Mouse (Mus musculus): Measurements from ENCODE around the gene Hist2h3c2. TPM values are rescaled to one million over a fixed set of nuclear protein-coding genes. Genes with fewer than 3 reads are reported as not detected.
"Not testable (repeated sequence)": the region's sequence is repeated elsewhere in the genome, so short reads cannot be mapped to it uniquely, and the experiment has no call there.

The Hist2h3c2 gene
- 8.8 and 10.5 TPM in 2 replicates for polyA plus RNA-seq (2015; fragmentation: Nextera tagmentation; extraction: Ambion mirVana)

DNA sequence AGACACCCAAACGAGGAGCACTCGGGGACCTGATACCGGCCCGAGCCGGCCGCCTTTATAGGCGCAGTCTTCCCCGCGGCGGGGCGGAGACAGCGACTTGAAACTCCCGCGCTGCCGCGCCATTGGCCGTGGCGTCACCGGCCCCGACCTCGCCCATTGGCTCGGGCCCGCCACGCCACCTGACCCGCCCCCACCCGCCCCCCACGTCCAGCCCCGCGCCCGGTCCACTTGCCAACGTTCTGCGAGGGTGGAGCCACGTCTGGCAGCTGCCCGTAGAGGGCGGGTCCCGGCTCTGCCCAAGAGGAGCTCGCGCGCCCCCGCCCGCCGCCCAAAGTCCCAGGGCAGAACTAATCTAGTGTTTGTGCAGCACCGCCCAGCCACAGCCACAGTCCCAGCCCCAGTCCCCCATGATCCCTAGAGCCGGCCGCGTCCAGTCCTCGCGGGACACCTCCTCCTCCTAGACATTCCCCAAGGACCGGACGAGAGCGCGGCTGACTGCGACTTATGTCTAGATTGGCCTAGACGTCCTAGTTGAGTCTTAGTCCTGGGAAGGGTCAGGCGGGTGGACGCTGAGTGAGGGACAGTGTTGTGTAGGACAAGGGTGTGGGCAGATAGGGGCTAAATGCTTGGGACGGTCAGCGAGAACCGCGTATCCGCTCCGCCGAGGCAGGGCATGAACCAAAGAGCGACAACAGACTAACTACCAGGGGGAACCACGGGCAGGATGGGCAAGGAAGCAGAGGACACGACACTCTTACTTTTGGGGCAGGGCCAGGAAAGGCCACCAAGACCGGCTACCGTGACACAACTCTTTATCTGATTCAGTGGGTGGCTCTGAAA, at the start of gene Hist2h3c2:
TSS of gene Hist2h3c2 (minus strand) at position 174 of the 840 bp plus-strand sequence.
- not testable (repeated sequence) for H3K9me3 ChIP-seq, H3K27me3 ChIP-seq, H3K36me3 ChIP-seq
- ATAC-seq (ENCODE audit: low FRiP score, low read depth) = peak; percentile 89
- Histone ChIP-seq H3K9ac (peak within 1 kb of the TSS; percentile 75), H3K4me2 (replicated peaks) (peak within 1 kb of the TSS; percentile 67), H3K4me3 (peak within 1 kb of the TSS; percentile 49), H3K27ac (peak within 1 kb of the TSS; percentile 81), H3K4me1 (peaks cover 30% of the 10 kb centered on the region)
- under 1% methylated on average over 17 of the region's 68 CpGs for WGBS

DNA sequence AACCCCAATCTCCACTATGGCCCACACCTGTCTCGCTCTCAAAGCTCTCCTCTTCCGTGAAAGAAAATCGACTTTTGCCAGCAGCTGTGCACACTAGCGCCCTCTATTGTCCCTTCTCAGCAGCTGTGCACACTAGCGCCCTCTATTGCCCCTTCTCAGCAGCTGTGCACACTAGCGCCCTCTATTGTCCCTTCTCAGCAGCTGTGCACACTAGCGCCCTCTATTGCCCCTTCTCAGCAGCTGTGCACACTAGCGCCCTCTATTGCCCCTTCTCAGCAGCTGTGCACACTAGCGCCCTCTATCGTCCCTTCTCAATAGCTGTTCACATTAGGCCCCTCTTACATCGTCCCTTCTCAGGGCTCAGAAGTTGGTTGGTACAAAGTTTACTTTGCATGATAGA, 48.4 kb upstream of the Hist2h3c2 start:
- H3K9me3 ChIP-seq; H3K4me3 ChIP-seq; H3K4me1 ChIP-seq; H3K9ac ChIP-seq; ATAC-seq (ENCODE audit: low FRiP score, low read depth); H3K4me2 ChIP-seq (replicated peaks); H3K36me3 ChIP-seq; H3K27ac ChIP-seq: not testable (repeated sequence)
- H3K27me3 ChIP-seq = peaks cover 18% of the 10 kb centered on the region
- WGBS = 89% methylated on average over 11 of the region's 11 CpGs

DNA sequence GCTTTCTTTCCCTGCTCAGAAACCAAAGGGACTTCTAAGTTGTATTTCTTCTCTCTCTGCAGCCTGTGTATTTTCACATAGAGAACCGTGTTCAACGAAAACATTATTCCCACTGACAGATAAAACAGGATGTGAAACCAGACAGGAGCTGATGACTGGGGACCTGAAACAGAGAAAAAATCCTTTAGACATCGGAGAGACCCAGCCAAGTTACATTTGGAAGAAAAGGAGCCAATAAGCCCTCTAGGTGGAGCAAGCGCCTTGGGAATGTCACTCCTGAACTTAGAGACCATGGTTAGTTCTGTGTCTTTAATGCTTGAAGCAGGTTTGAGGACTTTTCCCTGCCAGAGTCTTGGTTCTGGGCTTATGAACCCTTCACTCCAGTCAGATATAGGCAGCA, 45.5 kb upstream of the Hist2h3c2 start:
- WGBS = 15% methylated on average over 4 of the region's 4 CpGs
- peak overlapping the region; percentile 43 for H3K9ac ChIP-seq
- peaks cover 21% of the 10 kb centered on the region for H3K27me3 ChIP-seq

GRCm38 (mm10) chr3:96280660-96281059, 41.7 kb upstream of the Hist2h3c2 start:
- Histone ChIP-seq H3K4me1 (peaks cover 6% of the 10 kb centered on the region; the same call in 1 of the 2 replicates), H3K27me3 (peaks cover 17% of the 10 kb centered on the region), H3K4me3 (no peak overlapping the region), H3K9me3 (no peaks in the 10 kb centered on the region), H3K9ac (no peak overlapping the region), H3K4me2 (replicated peaks) (no peak overlapping the region), H3K27ac (no peak overlapping the region), H3K36me3 (no peaks in the 10 kb centered on the region)
- ATAC-seq (ENCODE audit: low FRiP score, low read depth) = no peak
- 58% methylated on average over 6 of the region's 6 CpGs for WGBS

More for the DNA sequence above, 45.5 kb upstream of the Hist2h3c2 start:
- Histone ChIP-seq H3K4me1 (no peaks in the 10 kb centered on the region), H3K27ac (no peak overlapping the region), H3K36me3 (no peaks in the 10 kb centered on the region), H3K4me3 (no peak overlapping the region), H3K4me2 (replicated peaks) (peak overlapping the region; percentile 40), H3K9me3 (no peaks in the 10 kb centered on the region)
- ATAC-seq (ENCODE audit: low FRiP score, low read depth) = no peak

GRCm38 (mm10) chr3:96277800-96278624, 39.1 kb upstream of the Hist2h3c2 start:
- peak overlapping the region; percentile 88 for H3K27ac ChIP-seq
- H3K4me3 ChIP-seq = peak overlapping the region; percentile 52
- under 1% methylated on average over 49 of the region's 49 CpGs for WGBS
- no peaks in the 10 kb centered on the region for H3K36me3 ChIP-seq
- peak; percentile 97 for ATAC-seq (ENCODE audit: low FRiP score, low read depth)
- H3K4me2 ChIP-seq (replicated peaks) = peak overlapping the region; percentile 81
- peaks cover 6% of the 10 kb centered on the region; the same call in 1 of the 2 replicates for H3K4me1 ChIP-seq
- H3K9me3 ChIP-seq = no peaks in the 10 kb centered on the region
- peak overlapping the region; percentile 73 for H3K9ac ChIP-seq
- H3K27me3 ChIP-seq = peaks cover 5% of the 10 kb centered on the region

GRCm38 (mm10) chr3:96277428-96277799, 38.5 kb upstream of the Hist2h3c2 start:
- peak overlapping the region; percentile 88 for H3K27ac ChIP-seq
- H3K36me3 ChIP-seq = no peaks in the 10 kb centered on the region
- no peak for ATAC-seq (ENCODE audit: low FRiP score, low read depth)
- H3K4me2 ChIP-seq (replicated peaks) = peak overlapping the region; percentile 81
- peak overlapping the region; percentile 73 for H3K9ac ChIP-seq
- peaks cover 3% of the 10 kb centered on the region for H3K27me3 ChIP-seq
- peak overlapping the region; percentile 52 for H3K4me3 ChIP-seq
- peaks cover 6% of the 10 kb centered on the region; the same call in 1 of the 2 replicates for H3K4me1 ChIP-seq
- no peaks in the 10 kb centered on the region for H3K9me3 ChIP-seq
- WGBS = 19% methylated on average over 8 of the region's 8 CpGs

DNA sequence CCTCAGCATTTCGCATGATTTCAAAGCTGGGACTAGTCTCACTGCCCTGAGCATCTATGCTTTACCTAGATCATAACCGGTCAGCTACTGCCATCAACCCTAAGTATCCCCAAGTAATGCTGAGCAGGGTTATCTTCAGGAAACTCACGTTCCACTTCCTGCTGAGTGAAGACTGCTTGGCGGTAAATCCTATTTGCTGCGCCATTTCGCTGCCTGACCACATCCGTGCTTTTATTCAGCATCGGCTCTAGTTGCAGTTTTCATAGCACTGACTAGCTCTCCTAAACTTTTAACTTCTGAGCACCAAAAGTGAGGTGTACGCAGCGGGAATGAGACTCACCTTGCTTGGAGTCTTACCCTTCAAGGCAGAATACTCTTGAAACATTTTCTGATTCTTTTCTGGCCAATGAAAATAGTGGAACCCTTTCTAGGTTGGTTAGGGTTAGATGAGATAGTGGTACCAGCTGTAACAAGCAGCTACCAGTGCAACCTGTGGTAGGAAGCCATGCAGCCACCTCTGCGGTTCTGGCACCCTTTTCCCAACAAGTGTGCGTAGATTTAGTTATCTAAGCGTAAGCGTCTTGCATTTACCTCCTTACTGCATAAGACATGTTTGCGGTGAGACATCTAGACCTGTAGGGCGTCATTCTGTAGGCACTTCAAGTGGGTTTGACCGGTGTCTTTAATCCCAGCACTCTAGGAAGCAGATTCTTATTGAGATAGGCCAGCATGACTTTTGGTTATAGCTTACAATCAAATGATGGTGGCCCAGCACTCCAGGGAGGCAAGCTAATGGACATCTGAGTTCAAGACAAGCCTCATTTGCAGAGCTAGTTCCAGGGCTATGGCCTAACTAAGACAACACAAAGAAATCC, 34.9 kb upstream of the Hist2h3c2 start:
- H3K4me2 ChIP-seq (replicated peaks) = no peak overlapping the region
- H3K27me3 ChIP-seq = no peaks in the 10 kb centered on the region
- no peak overlapping the region for H3K27ac ChIP-seq
- H3K9ac ChIP-seq = no peak overlapping the region
- H3K9me3 ChIP-seq = no peaks in the 10 kb centered on the region
- peaks cover 6% of the 10 kb centered on the region; the same call in 1 of the 2 replicates for H3K4me1 ChIP-seq
- no peak for ATAC-seq (ENCODE audit: low FRiP score, low read depth)
- WGBS = 90% methylated on average over 17 of the region's 17 CpGs
- H3K36me3 ChIP-seq = no peaks in the 10 kb centered on the region
- H3K4me3 ChIP-seq = no peak overlapping the region

DNA sequence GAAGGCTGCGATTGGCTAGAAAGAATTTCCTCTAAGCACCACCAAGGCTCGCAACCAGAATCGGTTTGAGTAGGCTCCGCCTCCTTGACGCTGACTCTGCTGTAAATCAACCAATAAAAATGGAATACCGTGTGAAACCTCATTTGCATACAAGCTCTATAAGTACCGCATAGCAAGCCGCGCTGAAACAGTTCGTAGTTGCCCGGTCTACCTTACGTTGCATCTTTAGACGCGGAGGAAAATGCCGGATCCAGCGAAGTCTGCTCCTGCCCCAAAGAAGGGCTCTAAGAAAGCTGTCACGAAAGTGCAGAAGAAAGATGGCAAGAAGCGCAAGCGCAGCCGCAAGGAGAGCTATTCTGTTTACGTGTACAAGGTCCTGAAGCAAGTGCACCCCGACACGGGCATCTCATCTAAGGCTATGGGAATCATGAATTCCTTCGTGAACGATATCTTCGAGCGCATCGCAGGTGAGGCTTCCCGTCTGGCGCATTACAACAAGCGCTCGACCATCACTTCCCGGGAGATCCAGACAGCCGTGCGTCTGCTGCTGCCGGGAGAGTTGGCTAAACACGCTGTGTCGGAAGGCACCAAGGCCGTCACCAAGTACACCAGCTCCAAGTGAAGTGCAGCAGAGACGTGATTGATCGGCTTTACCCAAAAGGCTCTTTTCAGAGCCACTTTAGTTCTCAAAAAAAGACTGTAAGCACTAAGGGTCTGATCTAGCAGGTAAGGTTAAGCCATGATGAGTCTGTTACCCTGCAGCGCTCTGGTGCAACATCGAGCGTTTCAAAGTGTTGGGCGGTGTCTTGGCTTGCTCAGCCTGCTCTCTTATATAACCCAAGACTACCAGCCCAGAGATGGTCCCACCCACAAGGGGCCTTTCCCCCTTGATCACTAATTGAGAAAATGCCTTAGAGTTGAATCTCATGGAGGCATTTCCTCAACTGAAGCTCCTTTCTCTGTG, 30.9 kb upstream of the Hist2h3c2 start, which contains the start of gene Hist2h2bb:
TSS of gene Hist2h2bb (plus strand) at position 242 of the 964 bp plus-strand sequence.
- Histone ChIP-seq H3K9me3 (no peaks in the 10 kb centered on the region), H3K36me3 (no peaks in the 10 kb centered on the region), H3K4me2 (replicated peaks) (peak within 1 kb of the TSS; percentile 84), H3K9ac (peak within 1 kb of the TSS; percentile 84), H3K27ac (peak within 1 kb of the TSS; percentile 97), H3K4me3 (peak within 1 kb of the TSS; percentile 59), H3K4me1 (peaks cover 5% of the 10 kb centered on the region), H3K27me3 (no peaks in the 10 kb centered on the region)
- ATAC-seq (ENCODE audit: low FRiP score, low read depth) = peak; percentile 98
- under 1% methylated on average over 45 of the region's 45 CpGs for WGBS

GRCm38 (mm10) chr3:96268776-96269378, 29.9 kb upstream of the Hist2h3c2 start:
- 0% methylated on average over 11 of the region's 44 CpGs for WGBS
- not testable (repeated sequence) for H3K36me3 ChIP-seq, H3K9me3 ChIP-seq, H3K27me3 ChIP-seq
- H3K4me1 ChIP-seq = peaks cover 14% of the 10 kb centered on the region
- ATAC-seq (ENCODE audit: low FRiP score, low read depth) = peak; percentile 22
- H3K4me2 ChIP-seq (replicated peaks) = peak overlapping the region; percentile 84
- peak overlapping the region; percentile 78 for H3K9ac ChIP-seq
- peak overlapping the region; percentile 97 for H3K27ac ChIP-seq
- H3K4me3 ChIP-seq = peak overlapping the region; percentile 59

DNA sequence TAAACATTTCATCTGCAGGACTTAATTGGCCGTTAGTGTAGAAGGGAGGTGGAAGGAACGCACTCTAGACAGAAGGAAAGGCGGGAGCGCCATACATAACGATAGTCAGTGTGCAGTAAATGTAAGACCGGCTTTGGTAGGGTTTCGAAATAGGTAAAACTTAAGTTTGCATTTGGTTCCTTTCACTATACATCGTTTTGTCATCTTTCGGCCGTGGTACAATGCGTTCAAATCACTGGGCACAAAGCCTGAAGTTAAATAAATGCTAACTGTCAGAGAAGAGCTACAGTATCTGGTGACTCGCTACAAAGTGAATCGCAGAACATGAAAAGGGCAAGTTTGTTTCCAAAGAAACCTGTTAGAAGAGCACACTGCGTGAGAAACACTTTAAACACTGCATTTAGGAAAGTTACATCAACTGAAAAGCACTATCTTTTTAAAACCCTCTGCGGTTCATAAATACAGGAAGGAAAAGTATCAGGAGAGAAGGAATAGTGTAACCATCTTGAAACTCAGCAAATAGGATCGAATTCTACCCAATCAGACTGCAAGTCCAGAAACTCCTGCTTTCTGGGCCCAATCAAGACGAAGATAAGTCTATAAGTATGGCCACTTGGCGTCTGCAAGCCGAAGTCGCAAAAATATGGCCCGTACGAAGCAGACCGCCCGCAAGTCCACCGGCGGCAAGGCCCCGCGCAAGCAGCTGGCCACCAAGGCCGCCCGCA, 29.3 kb upstream of the Hist2h3c2 start, which contains the start of gene Hist2h3b:
TSS of gene Hist2h3b (plus strand) at position 604 of the 725 bp plus-strand sequence.
- peaks cover 17% of the 10 kb centered on the region for H3K4me1 ChIP-seq
- peak within 1 kb of the TSS; percentile 84 for H3K4me2 ChIP-seq (replicated peaks)
- H3K27me3 ChIP-seq = no peaks in the 10 kb centered on the region
- peak within 1 kb of the TSS; percentile 59 for H3K4me3 ChIP-seq
- 23% methylated on average over 30 of the region's 30 CpGs for WGBS
- H3K27ac ChIP-seq = peak within 1 kb of the TSS; percentile 97
- H3K36me3 ChIP-seq = no peaks in the 10 kb centered on the region
- peak; percentile 81 for ATAC-seq (ENCODE audit: low FRiP score, low read depth)
- H3K9me3 ChIP-seq = no peaks in the 10 kb centered on the region
- H3K9ac ChIP-seq = peak within 1 kb of the TSS; percentile 78
